Mouse (Mus musculus) midbrain, embryonic 16.5 days (tissue): ENCODE data around the gene C1qtnf6. TPM values are rescaled to one million over a fixed set of nuclear protein-coding genes. Genes with fewer than 3 reads are reported as not detected.

Source experiments
- ATAC-seq: fragments of 200-750 bp; cut with Nextera tagmentation; 2 replicates; pipeline ENCODE4 v1.8.0; 2017; ENCODE audit warnings: moderate TSS enrichment
- H3K27ac ChIP-seq: fragments of 300-500 bp; sonication (generic); 2 replicates; pipeline ENCODE4 v1.5.1; 2014; ENCODE audit warnings: mild to moderate bottlenecking, low read length, mixed read lengths
- H3K27me3 ChIP-seq: fragments of 300-500 bp; sonication (generic); 2 replicates; pipeline ENCODE4 v1.6.1; 2014; ENCODE audit warnings: low read depth, low read length, mixed read lengths; ENCODE audit not compliant: control insufficient read depth, insufficient read depth
- H3K36me3 ChIP-seq: fragments of 300-500 bp; sonication (generic); 2 replicates; pipeline ENCODE4 v1.6.1; 2014; ENCODE audit warnings: mild to moderate bottlenecking, low read length, moderate library complexity, mixed read lengths; ENCODE audit not compliant: control insufficient read depth, insufficient read depth
- H3K4me1 ChIP-seq: fragments of 300-500 bp; sonication (generic); 2 replicates; pipeline ENCODE4 v1.6.1; 2014; ENCODE audit warnings: mild to moderate bottlenecking, low read length, mixed read lengths; ENCODE audit not compliant: control insufficient read depth, insufficient read depth
- H3K4me2 ChIP-seq: fragments of 300-500 bp; sonication (generic); 2 replicates; pipeline ENCODE4 v1.6.1; 2014; ENCODE audit warnings: mild to moderate bottlenecking, low read length, mixed read lengths
- H3K4me3 ChIP-seq: fragments of 300-500 bp; sonication (generic); 2 replicates; pipeline ENCODE4 v1.5.1; 2014; ENCODE audit warnings: low read depth, mild to moderate bottlenecking, low read length, moderate library complexity, mixed read lengths
- H3K9ac ChIP-seq: fragments of 300-500 bp; sonication (generic); 2 replicates; pipeline ENCODE4 v1.6.1; 2014; ENCODE audit warnings: low read depth, low read length, mixed read lengths
- H3K9me3 ChIP-seq: fragments of 300-500 bp; sonication (generic); replicated peaks from 2 replicates; pipeline ENCODE4 v1.6.1; 2014; ENCODE audit warnings: mild to moderate bottlenecking, low read length, mixed read lengths; ENCODE audit not compliant: control insufficient read depth, poor library complexity, severe bottlenecking
- WGBS: fragments of 180-500 bp; shearing (Covaris S2); extraction: QIAGEN DNeasy Blood & Tissue Kit; methylation state at CpG from one replicate; pipeline ENCODE4 v1.1.7; 2014; 5-methylcytosine and 5-hydroxymethylcytosine counted together
- polyA plus RNA-seq: library from polyadenylated mRNA; unstranded; fragments of >200 nt; fragmentation: Nextera tagmentation; extraction: Ambion mirVana; gene quantifications from 2 replicates; pipeline ENCODE4 v1.2.1, GENCODE M21; 2015

C1qtnf6 gene
- polyA plus RNA-seq, 1 experiment from 2014 or later, result 7.8 TPM

- H3K27me3 ChIP-seq, result no peaks in the 10 kb centered on the region
- H3K9me3 ChIP-seq, result no peaks in the 10 kb centered on the region
- no peak overlapping the region for H3K4me2 ChIP-seq
- no peaks in the 10 kb centered on the region for H3K4me1 ChIP-seq
- H3K9ac ChIP-seq, result no peak overlapping the region
- no peaks in the 10 kb centered on the region for H3K36me3 ChIP-seq
- no peak overlapping the region for H3K4me3 ChIP-seq
- 81% methylated on average over 5 of the region's 5 CpGs for WGBS
- H3K27ac ChIP-seq, result no peak overlapping the region
- ATAC-seq, result no peak
Measured at GRCm38 (mm10) chr15:78563937-78564336, 32.7 kb upstream of the C1qtnf6 start.

DNA sequence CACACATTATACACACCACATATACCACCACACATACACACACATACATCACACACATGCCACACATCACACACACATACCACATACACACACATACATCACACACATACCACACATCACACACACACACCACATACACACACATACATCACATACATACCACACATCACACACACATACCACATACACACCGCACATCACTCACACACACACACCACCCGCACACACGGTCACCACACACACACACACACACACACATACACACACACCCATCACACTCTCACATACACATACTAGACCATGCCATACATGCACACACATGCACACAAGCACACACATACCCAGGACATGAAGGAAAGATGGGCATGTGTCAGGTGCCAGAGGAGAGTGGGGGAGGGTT, 32.1 kb upstream of the C1qtnf6 start:
- Histone ChIP-seq H3K9ac (no peak overlapping the region), H3K27me3 (no peaks in the 10 kb centered on the region)

GRCm38 (mm10) chr15:78559141-78559979, 28.1 kb upstream of the C1qtnf6 start:
- Histone ChIP-seq H3K27ac (no peak overlapping the region), H3K4me2 (no peak overlapping the region), H3K4me1 (no peaks in the 10 kb centered on the region), H3K27me3 (no peaks in the 10 kb centered on the region), H3K36me3 (no peaks in the 10 kb centered on the region), H3K4me3 (no peak overlapping the region), H3K9me3 (no peaks in the 10 kb centered on the region), H3K9ac (no peak overlapping the region)
- WGBS, result 53% methylated on average over 11 of the region's 11 CpGs
- ATAC-seq, result no peak

More for the DNA sequence above, 32.1 kb upstream of the C1qtnf6 start:
- Histone ChIP-seq H3K4me1 (no peaks in the 10 kb centered on the region), H3K4me3 (no peak overlapping the region), H3K4me2 (no peak overlapping the region), H3K27ac (no peak overlapping the region), H3K36me3 (no peaks in the 10 kb centered on the region), H3K9me3 (no peaks in the 10 kb centered on the region)
- ATAC-seq, result no peak
- WGBS, result 98% methylated on average over 3 of the region's 3 CpGs

GRCm38 (mm10) chr15:78557693-78558535, 26.7 kb upstream of the C1qtnf6 start:
- ATAC-seq, result no peak
- Histone ChIP-seq H3K4me2 (no peak overlapping the region), H3K4me1 (no peaks in the 10 kb centered on the region), H3K4me3 (no peak overlapping the region), H3K27ac (no peak overlapping the region), H3K9ac (no peak overlapping the region), H3K36me3 (no peaks in the 10 kb centered on the region), H3K27me3 (no peaks in the 10 kb centered on the region), H3K9me3 (no peaks in the 10 kb centered on the region)
- 66% methylated on average over 10 of the region's 10 CpGs for WGBS

DNA sequence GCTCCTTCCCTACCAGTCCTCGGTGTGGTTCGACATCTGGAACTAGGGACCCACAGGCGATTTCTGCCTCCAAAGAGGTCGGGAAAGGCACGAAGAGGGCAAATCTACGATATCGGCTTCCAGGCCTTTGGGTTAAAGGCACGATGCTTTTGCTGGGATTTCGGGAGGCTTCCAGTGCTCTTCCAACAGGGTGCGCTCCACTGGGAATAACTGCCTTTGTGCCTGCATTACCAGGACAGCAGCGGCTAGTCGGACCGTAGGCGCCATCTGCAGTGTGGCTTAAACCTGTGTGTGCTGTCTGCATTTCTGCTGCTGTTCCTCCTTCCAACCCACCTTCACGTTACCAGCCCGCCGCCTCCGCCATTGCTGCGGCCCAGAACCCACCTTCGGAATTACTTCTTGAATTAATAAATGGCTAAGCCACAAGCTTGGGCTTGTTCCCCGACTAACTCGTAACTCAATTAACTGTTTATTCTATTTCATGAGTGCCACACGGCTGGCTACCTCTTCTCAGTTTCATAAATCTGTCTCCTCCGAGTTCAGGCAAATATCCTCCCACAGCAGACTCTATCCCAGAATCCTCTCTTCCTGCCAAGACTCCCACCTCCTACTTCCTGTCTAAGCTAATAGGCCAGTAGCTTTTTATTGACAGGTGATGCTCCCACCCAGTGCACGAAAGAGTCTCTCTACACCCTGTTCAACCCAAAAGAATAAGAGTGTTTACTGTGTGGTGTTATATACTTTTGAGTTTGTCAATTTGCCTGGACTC, 23.5 kb upstream of the C1qtnf6 start:
- Histone ChIP-seq H3K27me3 (no peaks in the 10 kb centered on the region), H3K9ac (no peak overlapping the region), H3K27ac (no peak overlapping the region), H3K9me3 (peaks cover 2% of the 10 kb centered on the region; the same call in 1 of the 2 replicates), H3K4me3 (no peak overlapping the region), H3K4me1 (no peaks in the 10 kb centered on the region), H3K4me2 (no peak overlapping the region), H3K36me3 (no peaks in the 10 kb centered on the region)
- no peak for ATAC-seq
- WGBS, result 64% methylated on average over 25 of the region's 25 CpGs

DNA sequence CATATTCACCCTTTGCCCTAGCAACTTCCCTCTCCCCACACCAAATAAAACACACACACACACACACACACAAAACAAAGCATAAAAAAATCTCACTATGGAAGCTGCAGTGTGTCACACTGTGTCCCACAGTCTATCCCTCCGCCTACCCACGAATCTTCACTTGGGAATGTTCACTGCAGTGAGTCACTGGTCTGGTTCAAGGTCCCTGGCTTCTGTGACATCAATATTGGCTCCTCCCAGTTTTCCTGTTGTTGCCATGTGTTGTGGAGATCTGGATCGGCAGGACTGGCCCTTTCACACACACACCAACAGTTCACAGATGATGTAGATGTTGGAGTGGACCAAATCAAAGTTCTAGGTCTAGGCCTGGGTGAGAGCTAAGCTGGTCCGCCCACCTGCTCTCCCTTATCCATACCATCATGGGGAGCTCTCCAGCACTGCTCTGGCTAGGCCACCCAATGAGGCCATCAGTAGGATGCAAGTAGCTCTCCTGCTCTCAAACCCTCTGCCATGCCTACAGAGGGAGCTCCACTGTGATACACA, 18.0 kb upstream of the C1qtnf6 start:
- WGBS, result 87% methylated on average over 4 of the region's 4 CpGs
- peaks cover 2% of the 10 kb centered on the region; the same call in 1 of the 2 replicates for H3K9me3 ChIP-seq
- no peak overlapping the region for H3K9ac ChIP-seq
- ATAC-seq, result no peak
- H3K4me1 ChIP-seq, result peaks cover 9% of the 10 kb centered on the region
- no peak overlapping the region for H3K27ac ChIP-seq
- H3K4me3 ChIP-seq, result no peak overlapping the region
- H3K4me2 ChIP-seq, result no peak overlapping the region
- H3K36me3 ChIP-seq, result no peaks in the 10 kb centered on the region
- H3K27me3 ChIP-seq, result no peaks in the 10 kb centered on the region; the same call in 1 of the 2 replicates

DNA sequence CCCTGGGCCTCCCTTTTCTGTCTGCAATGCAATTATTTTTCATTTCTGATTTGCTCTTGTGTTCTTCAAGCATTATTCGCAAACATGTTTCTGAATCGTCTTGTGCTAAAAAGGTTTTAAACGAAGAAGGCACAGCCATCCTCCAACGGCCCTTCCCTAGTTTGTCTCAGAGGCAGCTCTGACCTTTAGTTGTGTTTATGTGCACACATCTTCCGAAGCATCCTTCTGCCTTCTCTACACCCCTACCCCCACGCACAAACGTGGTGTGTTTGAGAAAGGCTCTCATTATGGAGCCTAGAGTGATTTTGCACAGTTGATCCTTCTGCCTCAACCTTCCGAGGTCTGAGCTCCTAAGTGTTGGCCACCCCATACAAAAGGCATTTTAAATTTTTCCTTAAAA, 17.5 kb upstream of the C1qtnf6 start:
- Histone ChIP-seq H3K9me3 (peaks cover 2% of the 10 kb centered on the region; the same call in 1 of the 2 replicates), H3K4me3 (no peak overlapping the region), H3K4me1 (peaks cover 9% of the 10 kb centered on the region), H3K27ac (no peak overlapping the region), H3K27me3 (no peaks in the 10 kb centered on the region; the same call in 1 of the 2 replicates), H3K4me2 (no peak overlapping the region), H3K9ac (no peak overlapping the region), H3K36me3 (no peaks in the 10 kb centered on the region)
- WGBS, result 65% methylated on average over 8 of the region's 8 CpGs
- no peak for ATAC-seq

- no peak for ATAC-seq
- Histone ChIP-seq H3K9ac (no peak overlapping the region), H3K4me3 (no peak overlapping the region), H3K4me1 (peaks cover 9% of the 10 kb centered on the region), H3K27me3 (no peaks in the 10 kb centered on the region; the same call in 1 of the 2 replicates), H3K4me2 (no peak overlapping the region), H3K27ac (0 out of 2 replicates have a peak overlapping the region, but pooled peaks have one; percentile 1), H3K9me3 (peaks cover 2% of the 10 kb centered on the region; the same call in 1 of the 2 replicates), H3K36me3 (no peaks in the 10 kb centered on the region)
- WGBS, result 28% methylated on average over 3 of the region's 3 CpGs
Measured at GRCm38 (mm10) chr15:78548336-78548665, 17.1 kb upstream of the C1qtnf6 start.
